Mouse (Mus musculus) NIH3T3 (cell line): ENCODE measurements around the gene Nrp1.

Experiments
- DNase-seq: peaks from one replicate; pipeline ENCODE4 v3.0.0-alpha.2; 2012; ENCODE audit warnings: low read depth

Gene Nrp1

GRCm38 (mm10) chr8:128505866-128506265 is 147.5 kb downstream of the Nrp1 start:
- DNase-seq = peak; percentile 26

- DNase-seq = peak; percentile 8
Measured at GRCm38 (mm10) chr8:128508723-128509122, 150.3 kb downstream of the Nrp1 start.

GRCm38 (mm10) chr8:128511021-128511420 is 152.6 kb downstream of the Nrp1 start:
- peak; percentile 26 for DNase-seq

- DNase-seq = no peak
Measured at GRCm38 (mm10) chr8:128511732-128512131, 153.3 kb downstream of the Nrp1 start.

DNA sequence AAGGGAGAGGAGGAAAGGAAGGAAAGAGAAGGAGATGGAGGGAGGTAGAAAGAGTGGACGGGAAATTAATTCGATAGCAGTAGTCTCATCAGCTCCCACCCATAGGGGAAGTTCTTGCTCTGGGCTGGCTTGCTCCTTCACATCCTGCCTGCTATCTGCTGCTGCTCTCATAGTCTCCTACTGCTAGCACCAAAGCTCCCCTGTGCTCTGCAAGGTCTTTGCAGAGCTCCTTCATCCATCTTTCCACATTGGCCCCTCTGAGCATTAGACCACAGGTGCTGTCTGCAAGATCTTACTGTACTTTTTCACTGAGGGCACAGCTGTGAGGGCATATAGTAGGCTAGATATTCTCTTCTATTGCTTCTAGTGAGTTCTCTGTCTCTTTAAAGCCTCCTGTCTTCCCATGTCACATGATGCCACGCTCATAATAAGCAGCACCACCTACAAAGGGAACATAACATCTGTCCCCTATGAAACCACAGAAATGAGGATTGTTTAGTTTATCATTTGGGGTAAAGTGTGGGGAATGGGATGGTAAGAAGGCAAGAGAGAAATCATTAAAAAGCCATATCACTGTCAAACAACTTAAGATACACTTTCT is 158.5 kb downstream of the Nrp1 start:
- DNase-seq = no peak

DNA sequence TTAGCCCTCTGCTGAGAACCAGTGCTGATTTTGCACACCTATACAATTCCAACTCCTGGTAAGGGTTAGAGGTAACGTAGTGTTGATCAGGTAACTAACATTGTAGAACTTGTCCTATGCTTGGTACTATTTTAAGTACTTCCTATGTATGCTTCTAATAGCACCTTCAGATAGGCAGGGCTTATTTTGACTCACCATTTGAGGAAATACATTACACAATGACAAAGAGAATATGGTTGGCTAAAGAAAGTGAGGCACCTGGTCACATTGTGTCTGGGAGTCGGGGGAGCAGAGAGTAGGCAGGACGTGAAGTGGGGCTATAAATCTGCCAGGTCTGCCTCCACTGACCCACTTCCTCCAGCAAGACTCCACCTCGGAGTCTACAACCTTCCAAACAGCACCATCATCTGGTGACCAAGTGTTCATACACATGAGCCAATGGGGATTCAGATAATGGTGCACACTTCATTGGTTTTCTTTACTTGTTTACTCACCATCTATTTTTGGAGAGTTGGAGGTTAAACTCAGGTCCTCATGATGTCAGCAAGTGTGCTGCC is 159.2 kb downstream of the Nrp1 start:
- DNase-seq = no peak

DNA sequence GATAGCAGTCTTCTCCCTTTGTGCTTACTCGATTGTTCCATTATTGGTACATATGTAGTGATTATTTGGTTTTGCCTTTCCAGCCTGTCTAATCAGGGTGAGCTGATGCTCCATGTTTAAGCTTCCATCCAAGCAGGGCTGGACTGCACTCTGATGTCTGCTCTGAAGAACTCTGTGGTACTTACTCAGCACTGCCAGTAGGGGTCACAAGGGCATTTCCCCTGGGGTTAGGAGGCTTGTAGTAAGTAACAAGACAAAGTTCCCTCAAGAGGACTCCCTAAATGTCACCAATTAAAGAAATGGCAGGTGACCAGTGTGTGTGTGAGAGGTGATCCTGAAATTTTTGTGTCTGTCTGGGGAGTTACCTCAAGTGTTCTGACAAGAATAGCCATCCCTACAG is 161.0 kb downstream of the Nrp1 start:
- peak; percentile 38 for DNase-seq

DNA sequence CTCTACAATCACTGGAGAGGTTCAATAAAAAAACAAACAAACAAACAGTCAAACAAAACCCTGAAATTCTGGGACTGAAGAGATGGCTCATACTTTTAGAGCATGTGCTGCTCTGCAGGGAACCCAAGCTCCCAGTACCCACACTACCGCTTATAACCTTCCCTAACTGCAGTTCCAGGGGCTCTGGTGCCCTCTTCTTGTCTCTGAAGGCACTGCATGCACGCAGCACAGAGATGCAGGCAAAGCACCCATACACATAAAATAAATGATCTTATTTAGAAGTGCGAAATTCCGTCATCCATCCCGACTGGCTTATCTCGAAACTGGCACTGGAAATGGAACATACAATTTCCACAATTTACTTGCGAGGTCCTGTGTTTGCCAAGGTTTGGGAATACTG is 165.4 kb downstream of the Nrp1 start:
- no peak for DNase-seq

- no peak for DNase-seq
Measured at GRCm38 (mm10) chr8:128525912-128526311, 167.5 kb downstream of the Nrp1 start.

DNA sequence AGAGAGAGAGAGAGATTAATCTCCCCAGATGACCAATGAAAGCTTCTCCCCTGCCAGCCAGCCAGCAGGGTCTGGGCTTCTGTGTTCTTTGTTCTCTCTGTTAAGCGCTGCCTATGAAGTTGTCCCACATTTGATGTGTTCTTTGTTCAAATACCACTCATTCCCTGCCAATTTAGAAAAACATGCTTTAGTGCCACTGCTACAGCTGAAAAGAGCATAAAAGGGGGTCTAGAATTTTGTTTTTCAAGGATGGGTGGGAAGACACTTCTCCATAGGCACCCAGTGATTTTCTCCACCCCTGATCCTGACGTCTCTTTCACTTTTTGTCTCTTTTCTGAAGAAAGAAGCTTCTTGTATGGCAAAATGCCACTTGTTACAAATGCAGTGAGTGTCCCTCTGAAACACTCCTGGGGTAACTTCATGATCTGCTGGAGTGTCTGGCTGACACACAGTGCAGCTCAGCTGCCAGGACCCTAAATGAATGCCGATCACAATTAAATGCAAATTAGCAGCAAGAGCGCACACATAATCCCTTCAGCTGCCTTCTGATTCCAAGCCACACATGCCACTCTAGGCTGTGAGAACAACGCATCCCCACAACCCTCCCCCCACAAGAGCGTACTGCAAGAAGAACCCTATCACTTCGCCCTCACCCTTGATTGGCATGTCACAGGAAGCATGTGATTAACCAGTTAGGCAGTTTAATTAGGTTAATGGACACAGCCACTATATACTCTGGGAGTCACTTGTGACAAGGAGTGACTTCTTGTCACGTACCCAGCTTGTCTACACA is 170.4 kb downstream of the Nrp1 start:
- no peak for DNase-seq

GRCm38 (mm10) chr8:128534442-128534871 is 176.1 kb downstream of the Nrp1 start:
- DNase-seq = no peak

DNA sequence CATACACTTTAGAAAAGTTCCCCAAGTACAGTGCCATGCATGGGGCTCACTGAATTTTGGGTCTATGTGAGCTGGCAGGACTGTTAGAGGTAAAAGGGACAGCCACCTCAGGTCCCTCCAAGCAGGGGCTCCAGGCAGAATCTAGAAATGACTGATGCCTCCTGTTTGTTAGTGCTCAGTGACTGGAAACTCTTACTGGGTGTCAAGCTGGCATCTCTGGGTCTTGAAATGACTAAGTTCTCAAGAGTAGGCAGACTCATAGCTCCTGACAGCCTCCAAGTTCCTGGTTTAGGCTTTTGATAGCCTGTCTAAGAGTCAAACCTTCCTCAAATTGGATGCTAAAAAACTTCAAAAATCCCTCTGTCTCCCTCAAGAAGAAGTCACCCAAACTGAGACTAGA is 177.3 kb downstream of the Nrp1 start:
- no peak for DNase-seq

DNA sequence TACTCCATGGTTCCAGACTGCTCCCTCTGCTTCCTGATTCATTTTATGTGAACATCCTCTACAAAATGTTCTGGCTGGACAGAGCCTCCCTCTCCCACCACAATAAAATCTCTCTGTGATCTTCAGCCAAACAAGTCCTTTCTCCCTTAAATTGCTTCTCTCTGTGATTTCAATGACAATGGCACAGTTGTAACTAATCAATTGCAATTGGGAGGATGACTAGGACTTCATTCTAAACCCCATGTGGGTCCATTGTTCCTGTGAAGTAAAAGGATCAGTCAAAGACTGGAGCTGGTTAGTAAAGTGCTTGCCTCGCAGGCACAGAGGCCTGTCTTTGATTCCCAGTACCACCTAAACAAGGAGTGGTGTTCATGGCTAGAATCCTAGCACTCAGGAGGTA is 180.0 kb downstream of the Nrp1 start:
- no peak for DNase-seq

- DNase-seq = no peak
Measured at GRCm38 (mm10) chr8:128541355-128542090, 183.1 kb downstream of the Nrp1 start.

DNA sequence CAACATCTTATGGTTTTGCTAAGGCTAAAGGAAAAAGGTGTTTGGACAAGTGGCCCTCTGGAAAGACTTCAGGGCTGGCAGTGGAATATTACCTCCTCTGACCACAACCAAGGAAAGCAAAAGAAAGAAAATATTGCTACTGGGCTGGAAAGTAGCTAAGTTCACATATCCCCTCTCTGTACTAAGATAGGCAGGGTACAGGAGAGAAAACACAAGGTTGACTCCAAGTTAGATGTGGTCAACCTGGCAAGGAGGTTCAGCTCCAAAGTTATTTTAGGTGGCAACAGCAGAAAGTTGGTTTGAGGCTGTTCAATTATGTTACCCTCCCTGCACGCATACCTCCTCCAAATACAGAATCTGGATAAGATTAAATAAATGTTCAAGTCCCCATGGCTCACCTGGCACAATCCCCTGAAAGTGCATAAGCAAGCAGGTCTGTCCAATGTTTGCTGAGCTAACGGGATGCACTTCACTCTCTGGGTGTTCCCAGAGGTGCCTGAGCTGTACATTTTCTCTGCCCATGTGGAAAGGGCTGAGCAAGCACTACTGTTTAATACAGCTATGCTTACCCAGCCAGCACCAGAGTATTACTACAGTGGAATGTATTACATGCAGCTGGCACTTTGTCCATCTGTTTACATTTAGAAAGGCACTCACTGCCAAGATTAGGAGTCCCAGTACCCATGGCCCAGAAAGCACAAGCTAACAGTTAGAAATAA is 185.9 kb downstream of the Nrp1 start:
- DNase-seq = peak; percentile 50

- no peak for DNase-seq
Measured at GRCm38 (mm10) chr8:128546287-128546686, 187.9 kb downstream of the Nrp1 start.

GRCm38 (mm10) chr8:128547361-128547760 is 189.0 kb downstream of the Nrp1 start:
- DNase-seq = no peak

- DNase-seq = no peak
Measured at GRCm38 (mm10) chr8:128549738-128550137, 191.3 kb downstream of the Nrp1 start.

DNA sequence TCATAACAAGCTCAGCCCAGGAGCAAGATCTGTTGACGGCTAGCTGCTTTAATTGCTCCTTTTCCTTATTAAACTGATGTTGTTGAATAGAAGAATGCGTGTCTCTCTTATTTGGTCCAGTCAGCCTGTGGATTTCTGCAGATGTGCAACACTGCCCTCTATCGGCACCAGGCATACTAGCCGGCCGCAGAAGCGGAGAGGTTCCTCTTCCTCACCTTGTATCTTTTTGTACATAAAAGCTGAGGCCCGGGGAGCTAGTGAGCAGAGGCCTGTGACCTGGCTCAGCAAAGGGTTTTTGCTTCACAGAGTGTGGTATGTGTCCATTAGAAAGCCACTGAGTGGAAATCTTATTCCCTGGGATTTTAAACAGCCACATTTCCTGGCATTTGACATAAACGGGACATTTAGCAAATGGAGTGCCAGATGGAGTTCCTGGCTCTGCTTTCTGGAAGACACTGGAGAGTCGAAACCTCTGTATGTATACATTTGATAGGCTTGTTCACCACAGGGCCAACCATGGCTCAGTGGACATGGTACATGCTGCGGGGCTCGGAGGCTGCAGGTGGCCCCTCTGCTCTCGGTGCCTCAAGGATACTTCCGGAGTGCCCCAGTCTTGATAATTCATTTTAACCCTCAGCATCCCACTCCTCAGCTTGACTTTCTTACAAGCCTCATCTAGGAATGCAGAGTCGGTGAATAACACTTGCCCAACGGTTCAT is 193.2 kb downstream of the Nrp1 start:
- DNase-seq = peak; percentile 82
